Mouse (Mus musculus): ENCODE measurements around the gene Rasgrp2. TPM values are rescaled to one million over a fixed set of nuclear protein-coding genes. Genes with fewer than 3 reads are reported as not detected.

The Rasgrp2 gene
- total RNA-seq (2014; rRNA removed) (250 and 283 TPM in 2 replicates), polyA plus RNA-seq (2015; fragmentation: Nextera tagmentation; extraction: Ambion mirVana) (230 and 252 TPM in 2 replicates)

- peak within 1 kb of the TSS; percentile 65 for H3K4me3 ChIP-seq (ENCODE audit: low read length)
- peaks cover 4% of the 10 kb centered on the region; the same call in 1 of the 2 replicates for H3K4me1 ChIP-seq (ENCODE audit: insufficient read depth, low read length)
- H3K9me3 ChIP-seq (ENCODE audit: low read length), result no peaks in the 10 kb centered on the region
- peak within 1 kb of the TSS; percentile 79 for H3K9ac ChIP-seq (replicated peaks; ENCODE audit: low read length)
- peak within 1 kb of the TSS; percentile 100 for H3K4me2 ChIP-seq (ENCODE audit: low read depth, low read length)
- H3K27me3 ChIP-seq (ENCODE audit: insufficient read depth, low read length), result no peaks in the 10 kb centered on the region
- whole genome bisulfite sequencing, result 1% methylated on average over 68 of the region's 87 CpGs
- TF ChIP-seq CTCF (IDR thresholded peaks at IDR 0.05; ENCODE audit: low read depth), result no peak
- DNase-seq (ENCODE audit: low spot score), result peak; percentile 73
- H3K27ac ChIP-seq, result peak within 1 kb of the TSS; percentile 89
- 0 out of 2 replicates have a peak, but pooled peaks cover 7% of the 10 kb centered on the region for H3K36me3 ChIP-seq (ENCODE audit: insufficient read depth, low read length)
- peak; percentile 27; the same call in 1 of the 2 replicates for ATAC-seq
These were observed at the start of gene Rasgrp2 for GRCm38 (mm10) chr19:6399285-6400095. Gene Rasgrp2 (plus strand): TSS chr19:6399340.

- Histone ChIP-seq H3K27me3 (ENCODE audit: insufficient read depth, low read length) (no peaks in the 10 kb centered on the region), H3K27ac (no peak overlapping the region), H3K9me3 (ENCODE audit: low read length) (no peaks in the 10 kb centered on the region), H3K4me2 (ENCODE audit: low read depth, low read length) (no peak overlapping the region), H3K4me1 (ENCODE audit: insufficient read depth, low read length) (no peaks in the 10 kb centered on the region), H3K4me3 (ENCODE audit: low read length) (no peak overlapping the region), H3K36me3 (ENCODE audit: insufficient read depth, low read length) (peaks cover 9% of the 10 kb centered on the region; the same call in 1 of the 2 replicates), H3K9ac (replicated peaks; ENCODE audit: low read length) (no peak overlapping the region)
- TF ChIP-seq CTCF (IDR thresholded peaks at IDR 0.05; ENCODE audit: low read depth), result no peak
- no peak for DNase-seq (ENCODE audit: low spot score)
- no peak for ATAC-seq
- 61% methylated on average over 14 of the region's 14 CpGs for WGBS
These were observed 47.6 kb upstream of the Rasgrp2 start for GRCm38 (mm10) chr19:6351431-6352106.

DNA sequence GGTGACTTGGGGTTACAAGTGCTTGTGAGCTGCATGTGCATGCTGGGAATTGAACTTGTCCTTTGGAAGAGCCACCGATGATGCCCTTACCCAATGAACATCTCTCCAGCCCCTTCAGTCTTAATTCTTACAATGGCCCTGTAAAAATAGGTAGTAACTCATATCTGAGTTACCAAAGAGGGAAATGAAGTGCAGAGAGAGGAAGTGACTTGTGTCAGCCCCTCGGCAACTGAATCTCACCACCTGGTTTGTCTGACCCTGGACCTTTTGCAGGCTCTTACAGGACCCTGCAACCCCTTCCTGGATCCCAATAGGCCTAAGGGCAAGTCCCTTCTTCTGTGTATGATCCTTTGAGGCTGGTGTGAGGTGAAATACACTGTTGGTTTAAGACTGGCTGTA lies 47.0 kb upstream of the Rasgrp2 start:
- Histone ChIP-seq H3K36me3 (ENCODE audit: insufficient read depth, low read length) (peaks cover 5% of the 10 kb centered on the region; the same call in 1 of the 2 replicates), H3K27me3 (ENCODE audit: insufficient read depth, low read length) (no peaks in the 10 kb centered on the region), H3K4me1 (ENCODE audit: insufficient read depth, low read length) (no peaks in the 10 kb centered on the region), H3K4me2 (ENCODE audit: low read depth, low read length) (no peak overlapping the region), H3K9ac (replicated peaks; ENCODE audit: low read length) (no peak overlapping the region), H3K4me3 (ENCODE audit: low read length) (no peak overlapping the region), H3K9me3 (ENCODE audit: low read length) (no peaks in the 10 kb centered on the region), H3K27ac (no peak overlapping the region)
- 90% methylated on average over 2 of the region's 2 CpGs for WGBS
- DNase-seq (ENCODE audit: low spot score) (no peak), ATAC-seq (no peak)
- no peak for TF ChIP-seq CTCF (IDR thresholded peaks at IDR 0.05; ENCODE audit: low read depth)

- Histone ChIP-seq H3K9me3 (ENCODE audit: low read length) (no peaks in the 10 kb centered on the region), H3K9ac (replicated peaks; ENCODE audit: low read length) (no peak overlapping the region), H3K4me3 (ENCODE audit: low read length) (no peak overlapping the region), H3K27me3 (ENCODE audit: insufficient read depth, low read length) (no peaks in the 10 kb centered on the region), H3K27ac (no peak overlapping the region), H3K4me2 (ENCODE audit: low read depth, low read length) (no peak overlapping the region), H3K4me1 (ENCODE audit: insufficient read depth, low read length) (no peaks in the 10 kb centered on the region), H3K36me3 (ENCODE audit: insufficient read depth, low read length) (peaks cover 5% of the 10 kb centered on the region; the same call in 1 of the 2 replicates)
- TF ChIP-seq CTCF (IDR thresholded peaks at IDR 0.05; ENCODE audit: low read depth), result no peak
- no peak for ATAC-seq
- DNase-seq (ENCODE audit: low spot score), result no peak
- WGBS, result 59% methylated on average over 7 of the region's 7 CpGs
These were observed 45.1 kb upstream of the Rasgrp2 start for GRCm38 (mm10) chr19:6354030-6354429.

DNA sequence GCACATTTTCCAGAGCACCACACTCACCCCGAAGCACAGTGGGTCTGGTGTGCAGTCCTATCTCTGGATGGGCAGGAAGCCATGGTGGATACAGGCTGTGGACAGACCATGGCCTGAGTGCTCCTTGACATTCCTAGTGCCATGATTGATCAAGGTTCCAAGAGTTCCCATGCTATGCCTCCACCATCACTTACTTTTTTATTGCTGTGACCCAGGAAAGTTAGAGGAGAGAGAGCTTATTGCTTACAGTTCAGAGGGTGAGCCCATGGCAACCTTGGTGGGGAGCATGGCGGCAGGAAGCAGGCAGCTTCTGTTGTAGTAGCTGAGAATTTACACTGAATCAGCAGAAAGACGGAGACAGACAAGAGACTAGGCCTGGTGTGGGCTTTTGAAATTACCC lies 37.8 kb upstream of the Rasgrp2 start:
- H3K27ac ChIP-seq, result no peak overlapping the region
- ATAC-seq, result no peak
- peaks cover 11% of the 10 kb centered on the region for H3K4me1 ChIP-seq (ENCODE audit: insufficient read depth, low read length)
- peaks cover 8% of the 10 kb centered on the region for H3K36me3 ChIP-seq (ENCODE audit: insufficient read depth, low read length)
- no peak overlapping the region for H3K4me3 ChIP-seq (ENCODE audit: low read length)
- H3K27me3 ChIP-seq (ENCODE audit: insufficient read depth, low read length), result no peaks in the 10 kb centered on the region
- H3K4me2 ChIP-seq (ENCODE audit: low read depth, low read length), result no peak overlapping the region
- 93% methylated on average over 3 of the region's 3 CpGs for WGBS
- TF ChIP-seq CTCF (IDR thresholded peaks at IDR 0.05; ENCODE audit: low read depth), result no peak
- no peaks in the 10 kb centered on the region for H3K9me3 ChIP-seq (ENCODE audit: low read length)
- H3K9ac ChIP-seq (replicated peaks; ENCODE audit: low read length), result no peak overlapping the region
- DNase-seq (ENCODE audit: low spot score), result no peak

- Histone ChIP-seq H3K27ac (peak overlapping the region; percentile 100), H3K4me1 (ENCODE audit: insufficient read depth, low read length) (peaks cover 11% of the 10 kb centered on the region), H3K36me3 (ENCODE audit: insufficient read depth, low read length) (peaks cover 25% of the 10 kb centered on the region), H3K4me3 (ENCODE audit: low read length) (peak overlapping the region; percentile 100), H3K27me3 (ENCODE audit: insufficient read depth, low read length) (no peaks in the 10 kb centered on the region), H3K9ac (replicated peaks; ENCODE audit: low read length) (peak overlapping the region; percentile 35), H3K4me2 (ENCODE audit: low read depth, low read length) (peak overlapping the region; percentile 63), H3K9me3 (ENCODE audit: low read length) (no peaks in the 10 kb centered on the region)
- no peak for TF ChIP-seq CTCF (IDR thresholded peaks at IDR 0.05; ENCODE audit: low read depth)
- 1% methylated on average over 11 of the region's 11 CpGs for WGBS
- DNase-seq (ENCODE audit: low spot score), result no peak
- no peak for ATAC-seq
These were observed 36.1 kb upstream of the Rasgrp2 start for GRCm38 (mm10) chr19:6363091-6363410.

Data from hindbrain, postnatal 0 days (tissue).